Mouse (Mus musculus): ENCODE data around the gene Hmgn2.

Hmgn2 gene

DNA sequence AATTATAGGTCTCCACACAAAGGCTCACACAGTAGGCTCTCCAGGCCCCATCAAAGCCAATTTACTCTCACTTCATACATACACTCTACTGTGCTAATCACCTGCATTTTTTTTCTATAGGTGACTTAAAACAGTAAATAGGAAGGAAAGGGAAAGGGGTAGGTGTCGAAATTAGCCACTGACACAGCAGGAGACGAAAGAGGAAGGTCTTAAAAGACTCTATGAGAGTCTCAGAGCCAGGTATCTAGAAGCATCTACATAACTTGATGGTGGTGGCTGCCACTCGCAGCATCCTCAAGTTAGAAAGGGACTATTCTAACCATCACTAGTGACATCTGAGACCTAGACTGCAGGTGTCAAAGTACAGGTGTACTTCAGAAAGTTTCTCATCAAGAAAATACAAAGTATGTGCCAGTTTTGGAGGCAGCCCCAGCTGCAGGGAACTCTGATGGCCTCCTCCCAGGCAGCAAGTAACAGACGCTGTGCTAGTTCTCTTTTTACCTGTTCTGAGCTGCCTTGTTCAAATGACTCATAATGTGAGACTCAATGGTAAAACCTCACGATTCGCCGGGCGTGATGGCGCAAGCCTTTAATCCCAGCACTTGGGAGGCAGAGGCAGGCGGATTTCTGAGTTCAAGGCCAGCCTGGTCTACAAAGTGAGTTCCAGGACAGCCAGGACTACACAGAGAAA lies 9.7 kb upstream of the Hmgn2 start:
- DNase-seq (ENCODE audit: low read depth) = no peak

GRCm38 (mm10) chr4:133971741-133972140 lies 3.3 kb upstream of the Hmgn2 start:
- DNase-seq (ENCODE audit: low read depth) = no peak

DNA sequence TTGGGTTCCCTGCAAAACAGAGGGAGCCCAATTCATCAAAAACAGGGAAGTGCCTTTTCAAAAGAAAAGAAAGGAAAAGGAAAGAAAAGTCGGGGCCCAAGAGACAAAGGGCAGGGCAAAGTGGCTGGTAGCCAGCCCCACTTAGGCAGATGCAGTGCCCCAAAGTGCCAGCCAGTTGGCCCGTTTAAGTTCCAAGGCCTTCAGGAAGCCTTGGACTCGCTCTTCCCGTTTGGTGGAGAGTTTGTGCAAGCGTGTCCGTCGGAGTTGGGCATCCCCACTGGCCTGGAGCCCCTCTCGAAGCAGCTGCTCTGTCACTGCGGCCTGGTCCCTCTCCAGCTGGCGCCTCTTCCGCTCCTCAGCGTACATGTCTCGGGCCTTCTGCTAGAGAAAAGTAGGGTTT lies 2.4 kb upstream of the Hmgn2 start:
- no peak for DNase-seq (ENCODE audit: low read depth)

DNA sequence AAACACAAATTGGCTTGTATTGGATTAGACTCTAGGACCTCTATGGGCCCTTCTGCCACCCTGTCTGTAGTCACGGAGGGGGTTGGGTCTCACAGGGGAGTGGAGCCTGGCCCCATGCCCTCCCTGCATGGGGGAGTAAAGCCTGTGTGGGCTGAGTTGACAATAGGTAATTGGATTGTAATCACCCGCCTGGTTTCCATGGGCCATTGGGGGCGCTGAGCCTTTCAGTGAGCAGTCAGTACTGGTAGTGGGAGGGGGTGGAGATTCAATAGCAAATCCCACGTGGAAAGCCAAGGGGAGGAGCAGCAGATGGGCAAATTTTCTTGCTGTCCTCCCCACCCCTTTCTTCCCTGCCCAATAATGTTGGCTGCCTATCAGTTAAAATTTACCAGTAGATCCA lies 1.7 kb upstream of the Hmgn2 start:
- DNase-seq (ENCODE audit: low read depth) = no peak

GRCm38 (mm10) chr4:133969114-133969770 lies 792 bp upstream of the Hmgn2 start:
- peak; percentile 16 for DNase-seq (ENCODE audit: low read depth)

DNA sequence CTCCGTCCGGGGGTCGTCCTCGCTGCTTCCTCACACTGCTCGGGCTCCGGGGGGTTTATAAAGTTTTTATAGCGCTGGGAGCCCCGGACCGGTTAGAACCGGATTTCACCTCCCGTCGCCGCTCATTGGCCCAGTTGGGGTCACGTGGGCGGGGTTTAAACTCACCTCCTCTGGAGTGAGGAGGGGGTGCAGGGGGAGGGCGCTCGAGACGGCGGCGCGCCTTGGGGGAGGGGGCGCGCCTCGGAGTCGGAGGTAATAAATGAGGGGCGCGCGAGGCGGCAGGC lies 642 bp downstream of the Hmgn2 start:
- peak; percentile 81 for DNase-seq (ENCODE audit: low read depth)

DNA sequence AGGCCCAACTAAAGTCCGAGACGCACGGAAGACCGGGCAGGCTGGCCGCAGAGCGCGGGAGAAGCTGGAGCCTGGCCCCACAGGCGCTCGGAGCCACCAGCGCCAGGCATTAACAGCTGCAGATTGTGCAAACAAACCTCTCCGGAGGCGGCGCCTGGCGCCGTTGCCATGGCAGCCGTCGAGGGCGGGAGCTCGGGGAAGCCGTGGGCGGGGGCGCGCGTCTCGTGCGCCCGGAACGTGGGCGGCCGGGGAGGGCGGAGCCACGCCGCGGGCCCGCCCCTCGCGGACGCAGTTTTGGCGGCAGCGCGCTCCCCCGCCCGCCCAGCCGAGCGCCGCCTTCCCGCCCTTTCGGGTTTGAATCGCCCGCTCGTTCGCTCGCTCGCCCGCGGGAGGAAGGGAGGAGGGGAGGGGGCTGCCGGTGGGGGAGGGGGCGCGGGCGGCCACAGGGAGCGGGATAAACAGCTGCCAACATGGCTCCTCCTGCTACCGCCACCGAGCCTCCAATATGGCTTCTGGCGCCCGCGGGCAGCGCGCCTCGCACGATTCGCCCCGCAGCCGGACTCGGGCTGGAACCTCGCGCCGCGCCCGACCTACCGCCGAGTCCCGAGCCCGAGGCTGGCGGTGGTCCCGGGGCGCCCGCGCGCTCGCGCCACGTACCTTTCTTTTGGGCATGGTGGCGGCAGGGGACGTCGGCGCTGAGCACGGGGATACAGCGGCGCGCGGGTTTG lies 1.1 kb downstream of the Hmgn2 start:
- peak; percentile 88 for DNase-seq (ENCODE audit: low read depth)

DNA sequence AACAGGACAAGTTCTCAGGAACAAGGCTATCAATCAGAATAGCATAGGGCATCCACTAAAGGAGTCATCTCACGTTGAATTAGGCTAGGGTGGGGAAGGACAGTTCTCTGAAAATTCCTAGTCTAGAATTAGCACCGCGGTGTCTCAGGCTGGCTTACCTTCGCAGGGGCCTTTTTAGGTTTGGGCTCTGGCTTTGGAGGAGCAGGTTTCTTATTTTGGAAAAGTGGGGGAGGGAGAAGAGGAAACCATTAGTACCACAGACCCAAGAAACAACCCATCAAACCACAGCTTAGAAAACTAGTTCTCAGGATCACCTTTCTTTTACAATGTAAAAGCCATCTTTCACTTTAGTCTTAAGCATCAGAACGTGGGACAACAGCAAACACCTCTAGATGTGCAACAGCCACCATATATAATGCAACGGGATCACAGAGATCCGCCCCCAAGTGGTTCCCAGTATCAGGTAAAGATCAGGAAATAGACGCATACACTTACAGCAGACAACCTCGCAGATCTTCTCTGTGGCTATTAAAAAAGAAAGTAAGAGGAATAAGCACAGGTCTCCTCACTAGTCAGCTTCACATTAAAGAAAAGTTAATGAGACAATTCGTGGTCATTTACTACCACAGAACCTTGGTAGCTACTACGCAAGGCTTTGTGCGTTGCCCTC lies 2.0 kb downstream of the Hmgn2 start:
- no peak for DNase-seq (ENCODE audit: low read depth)

DNA sequence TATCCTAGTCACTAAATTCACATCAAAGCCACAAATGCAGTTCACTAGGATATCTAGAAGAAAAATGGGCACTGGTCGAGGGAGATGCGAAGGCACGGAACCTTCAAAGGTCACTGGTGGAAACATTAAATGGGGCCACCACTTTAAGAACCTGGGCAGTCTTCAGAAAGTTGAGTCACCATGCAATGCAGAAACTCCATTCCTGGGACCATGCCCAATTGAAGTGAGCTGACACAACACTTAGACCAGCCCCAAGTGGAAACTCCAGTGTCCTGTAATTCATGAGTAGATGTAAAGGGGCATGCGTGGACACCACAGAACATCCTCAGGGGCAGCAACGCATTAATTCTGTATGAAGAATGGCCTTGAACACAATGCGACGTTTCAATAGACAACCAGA lies 5.9 kb downstream of the Hmgn2 start:
- no peak for DNase-seq (ENCODE audit: low read depth)

GRCm38 (mm10) chr4:133958884-133959283 lies 9.6 kb downstream of the Hmgn2 start:
- DNase-seq (ENCODE audit: low read depth) = no peak

- DNase-seq (ENCODE audit: low read depth) = no peak
Observed at GRCm38 (mm10) chr4:133956358-133956757, 12.1 kb downstream of the Hmgn2 start.

GRCm38 (mm10) chr4:133946736-133947135 lies 21.7 kb downstream of the Hmgn2 start:
- no peak for DNase-seq (ENCODE audit: low read depth)

DNA sequence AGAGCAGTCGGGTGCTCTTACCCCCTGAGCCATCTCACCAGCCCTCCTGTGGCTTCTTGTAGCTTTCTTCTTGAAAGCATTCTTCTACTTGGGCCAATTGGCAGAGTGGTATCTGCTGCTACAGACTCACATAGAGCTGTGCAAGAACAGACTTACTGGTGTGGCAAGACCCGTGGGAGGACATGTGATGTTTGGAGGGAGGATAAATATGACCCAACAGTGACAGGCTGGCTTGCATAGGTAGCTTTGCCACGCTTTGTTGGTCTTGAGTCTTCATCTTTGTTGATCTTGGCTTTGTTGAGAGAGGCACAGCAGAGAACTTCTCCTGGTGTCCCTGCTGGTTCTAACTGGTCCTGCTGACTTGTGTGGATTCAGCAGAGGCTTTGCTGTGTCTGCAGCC lies 24.7 kb downstream of the Hmgn2 start:
- no peak for DNase-seq (ENCODE audit: low read depth)

DNA sequence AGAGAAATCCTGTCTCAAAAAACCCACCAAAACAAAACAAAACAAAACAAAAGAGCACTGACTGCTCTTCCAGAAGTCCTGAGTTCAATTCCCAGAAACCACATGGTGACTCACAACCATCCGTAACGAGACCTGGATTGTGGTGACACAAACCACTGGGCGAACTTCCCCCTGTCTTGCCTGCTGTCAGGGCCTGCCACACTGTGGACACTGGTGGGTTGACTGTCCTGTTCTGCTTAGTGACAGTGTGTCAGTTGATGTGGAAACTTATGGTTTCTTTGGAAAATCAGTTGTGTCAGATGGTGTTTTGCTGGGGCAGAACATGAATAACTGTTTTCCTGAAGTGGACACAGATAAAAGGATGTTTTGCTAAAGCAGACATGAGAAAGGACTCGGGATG lies 25.8 kb downstream of the Hmgn2 start:
- no peak for DNase-seq (ENCODE audit: low read depth)

GRCm38 (mm10) chr4:133941576-133941975 lies 26.9 kb downstream of the Hmgn2 start:
- no peak for DNase-seq (ENCODE audit: low read depth)

DNA sequence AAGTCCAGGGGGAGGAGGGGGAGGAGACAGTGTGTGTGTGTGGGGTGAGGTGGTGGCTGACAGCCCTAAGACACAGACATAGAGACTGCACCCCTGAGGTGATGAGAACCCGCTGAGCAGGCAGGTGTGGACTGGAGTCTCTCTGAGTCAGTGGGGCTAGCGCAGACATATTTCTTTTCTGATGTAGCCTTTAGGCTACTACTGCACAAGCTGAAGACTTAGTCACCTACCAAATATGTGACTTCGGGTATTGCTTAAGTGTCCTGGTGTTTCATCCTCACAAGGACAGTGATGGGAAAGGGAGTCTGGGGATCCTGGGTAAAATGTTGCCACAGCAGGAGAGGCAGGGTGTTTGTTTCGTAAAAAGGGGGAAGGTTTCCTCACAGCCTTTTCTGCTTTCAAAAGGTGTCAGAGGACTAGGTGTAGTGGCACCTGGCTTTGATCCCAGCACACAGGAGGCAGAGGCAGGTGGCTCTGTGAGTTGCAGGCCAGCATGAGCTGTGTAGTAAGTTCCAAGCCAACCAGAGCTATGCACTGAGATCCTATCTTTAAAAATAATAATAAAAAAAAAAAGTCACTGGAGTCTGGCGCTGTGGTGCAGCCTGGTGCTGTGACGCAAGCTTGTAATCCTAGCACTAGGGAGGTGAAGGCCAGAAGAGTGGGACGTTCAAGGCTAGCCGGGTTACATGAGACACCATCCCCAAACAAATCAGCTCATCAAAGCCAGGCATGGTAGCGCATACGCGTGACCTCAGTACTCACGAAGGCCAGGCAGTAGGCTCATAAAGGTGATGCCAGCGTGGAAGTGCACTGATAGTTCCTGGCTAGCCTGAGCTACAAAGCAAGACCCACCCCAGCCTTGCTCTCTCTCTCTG lies 27.8 kb downstream of the Hmgn2 start:
- no peak for DNase-seq (ENCODE audit: low read depth)

DNA sequence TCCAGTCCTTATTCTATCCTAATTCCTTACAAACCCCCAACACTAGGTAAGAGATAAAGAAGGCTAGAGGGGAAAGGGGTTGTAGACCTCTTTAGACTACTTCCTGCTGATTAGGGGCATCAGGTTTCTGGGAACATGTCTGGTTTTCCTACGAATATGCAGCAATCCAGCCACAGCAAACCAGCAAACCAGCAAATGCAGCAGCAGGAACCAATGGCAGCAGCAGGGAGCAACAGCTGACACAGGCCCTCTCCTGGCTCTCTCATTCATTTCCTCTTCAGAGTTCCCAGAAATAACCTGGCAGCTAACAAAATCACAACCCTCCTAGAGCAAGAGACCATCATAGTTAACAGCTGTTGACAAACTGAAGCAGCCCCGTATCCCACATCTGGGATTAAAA lies 30.4 kb downstream of the Hmgn2 start:
- DNase-seq (ENCODE audit: low read depth) = no peak

- DNase-seq (ENCODE audit: low read depth) = no peak
Observed at GRCm38 (mm10) chr4:133931785-133932184, 36.7 kb downstream of the Hmgn2 start.

DNA sequence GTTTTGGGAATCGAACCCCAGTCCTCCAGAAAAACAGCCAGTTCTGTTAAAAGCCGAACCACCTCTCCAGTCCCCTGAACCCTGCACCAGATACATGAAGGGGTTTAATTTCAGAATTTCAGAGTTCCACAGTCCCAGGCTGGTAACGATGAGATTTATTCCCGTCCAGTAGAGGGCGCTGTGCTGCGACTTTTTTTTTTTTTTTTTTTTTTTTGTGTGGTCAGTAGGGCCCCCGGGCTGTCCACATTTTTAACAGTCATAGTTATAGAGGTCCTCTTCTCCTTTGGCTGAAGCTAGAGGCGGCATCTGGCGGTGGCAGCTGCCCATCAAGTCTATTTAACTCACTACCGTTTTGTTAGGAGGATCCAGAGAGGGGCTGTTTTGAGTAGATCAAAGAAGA lies 37.1 kb downstream of the Hmgn2 start:
- DNase-seq (ENCODE audit: low read depth) = no peak

- DNase-seq (ENCODE audit: low read depth) = no peak
Observed at GRCm38 (mm10) chr4:133929278-133929670, 39.2 kb downstream of the Hmgn2 start.

DNA sequence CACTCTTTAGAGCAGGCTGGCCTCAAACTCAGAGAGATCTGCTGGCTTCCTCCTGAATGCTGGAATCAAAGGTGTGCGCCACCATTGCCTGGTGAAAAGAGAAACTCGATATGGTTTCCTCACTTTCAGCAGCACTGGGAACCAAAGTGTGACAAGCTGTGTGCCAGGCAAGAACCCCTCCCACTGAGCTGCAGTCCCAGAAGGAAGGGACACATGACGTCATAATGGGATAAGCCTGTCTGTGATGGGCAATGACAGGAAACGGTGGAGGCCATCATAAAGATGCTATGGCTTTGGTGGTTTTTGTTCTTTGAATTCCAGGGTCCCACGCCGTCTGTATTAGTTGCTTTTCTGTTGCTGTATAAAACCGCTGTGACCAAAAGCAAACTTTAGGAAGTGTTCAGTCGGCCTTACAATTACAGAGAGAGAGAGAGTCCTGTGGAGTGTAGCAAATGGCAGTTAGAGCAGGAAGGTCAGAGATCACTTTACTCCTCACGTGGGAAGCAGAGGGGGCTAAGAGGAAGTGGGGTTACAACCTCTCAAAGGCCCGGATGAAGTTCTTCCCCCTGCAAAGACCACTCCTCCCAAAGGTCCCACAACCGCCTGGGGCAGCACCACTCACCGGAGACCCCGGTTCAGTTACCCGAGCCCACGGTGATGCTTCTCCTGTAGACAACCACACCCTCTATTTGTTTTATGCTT lies 39.7 kb downstream of the Hmgn2 start:
- DNase-seq (ENCODE audit: low read depth) = no peak

All from c-Kit-positive CD71-positive TER-119-negative erythroid progenitor cells, embryonic 14.5 days (primary cell).